ENCODE assay signal across 19 mouse cellular contexts in the genomic region with DNA sequence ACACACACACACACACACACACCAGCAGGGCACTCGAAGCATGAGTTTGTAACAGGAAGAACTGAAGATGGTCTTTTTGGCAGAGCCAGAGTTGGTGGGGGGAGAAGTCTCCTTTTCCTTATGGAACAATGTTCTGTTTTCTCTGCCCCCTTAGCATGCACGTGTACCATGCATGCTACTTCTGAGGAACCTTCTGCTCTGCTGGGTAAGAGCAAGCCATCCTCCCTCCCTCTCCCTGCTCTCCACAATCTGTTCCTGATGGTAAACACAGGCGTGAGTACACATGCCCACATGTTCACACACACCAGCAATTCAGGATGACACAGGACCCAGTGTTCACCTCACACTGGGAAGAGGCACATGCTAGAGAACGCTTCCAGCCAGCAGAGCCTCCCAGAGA. TPM values are rescaled to one million over a fixed set of nuclear protein-coding genes. Genes with fewer than 3 reads are reported as not detected.
A peak's percentile ranks its signal among the peaks of the same experiment; 100 is the strongest.
DNase-seq lines count a peak whose midpoint lies in the region; ATAC-seq and TF ChIP-seq lines count a peak whose summit lies in the region.
"Had no signal": no experiment of that assay in that cellular context is flagged by ENCODE, and none has a peak within 500 bp of the region (broad histone marks: within the 10 kb centered on the region; RNA-seq: fewer than 3 reads in every experiment).

No protein-coding gene starts in this region.

- H3K36me3 ChIP-seq in hindbrain, embryonic 12.5 days: no peaks in the 10 kb centered on the region
- no peaks in the 10 kb centered on the region for H3K36me3 ChIP-seq in hindbrain, postnatal 0 days (ENCODE audit: insufficient read depth, low read length)
- no peaks in the 10 kb centered on the region for H3K36me3 ChIP-seq in midbrain, embryonic 14.5 days (ENCODE audit: control insufficient read depth, insufficient read depth, low read length)
- H3K36me3 ChIP-seq in midbrain, embryonic 11.5 days (ENCODE audit: control insufficient read depth, insufficient read depth, low read length): peaks cover 7% of the 10 kb centered on the region
- H3K36me3 ChIP-seq in midbrain, postnatal 0 days (ENCODE audit: insufficient read depth, low read length): no peaks in the 10 kb centered on the region
- H3K36me3 ChIP-seq: limb, embryonic 13.5 days had no signal

- 0 out of 2 replicates have a peak overlapping the region, but pooled peaks have one; percentile 12 for H3K27ac ChIP-seq in hindbrain, embryonic 12.5 days
- H3K27ac ChIP-seq in hindbrain, postnatal 0 days: no peak overlapping the region
- no peak overlapping the region for H3K27ac ChIP-seq in midbrain, embryonic 14.5 days (replicated peaks; ENCODE audit: low read depth, low read length)
- no peak overlapping the region for H3K27ac ChIP-seq in midbrain, embryonic 11.5 days (ENCODE audit: low read depth, low read length)
- H3K27ac ChIP-seq in midbrain, postnatal 0 days (ENCODE audit: low read depth, low read length): no peak overlapping the region
- H3K27ac ChIP-seq: embryonic facial prominence, embryonic 10.5 days; limb, embryonic 13.5 days; liver, embryonic 14.5 days; neural tube, embryonic 12.5 days had no signal

- H3K4me1 ChIP-seq in hindbrain, embryonic 12.5 days: peaks cover 69% of the 10 kb centered on the region
- peaks cover 13% of the 10 kb centered on the region for H3K4me1 ChIP-seq in hindbrain, postnatal 0 days (ENCODE audit: insufficient read depth, low read length)
- peaks cover 48% of the 10 kb centered on the region for H3K4me1 ChIP-seq in midbrain, embryonic 14.5 days (ENCODE audit: control insufficient read depth, insufficient read depth, low read length)
- peaks cover 64% of the 10 kb centered on the region for H3K4me1 ChIP-seq in midbrain, embryonic 11.5 days (ENCODE audit: control insufficient read depth, insufficient read depth, low read length)
- 0 out of 2 replicates have a peak, but pooled peaks cover 3% of the 10 kb centered on the region for H3K4me1 ChIP-seq in midbrain, postnatal 0 days (ENCODE audit: insufficient read depth, low read length)

- H3K9me3 ChIP-seq in hindbrain, embryonic 12.5 days (replicated peaks): no peaks in the 10 kb centered on the region
- H3K9me3 ChIP-seq in hindbrain, postnatal 0 days (ENCODE audit: low read length): no peaks in the 10 kb centered on the region
- no peaks in the 10 kb centered on the region for H3K9me3 ChIP-seq in midbrain, embryonic 14.5 days (ENCODE audit: control insufficient read depth, low read length)
- H3K9me3 ChIP-seq in midbrain, embryonic 11.5 days (ENCODE audit: control insufficient read depth, low read length): no peaks in the 10 kb centered on the region
- H3K9me3 ChIP-seq in midbrain, postnatal 0 days (ENCODE audit: low read length): no peaks in the 10 kb centered on the region
- H3K9me3 ChIP-seq: embryonic facial prominence, embryonic 10.5 days; limb, embryonic 13.5 days; neural tube, embryonic 12.5 days had no signal

- DNase-seq in cerebellum, adult 18-20 months: peak; percentile 52 to 57
- DNase-seq in cerebellum, postnatal 4 days (ENCODE audit: low spot score in 2 of 2): no peak
- DNase-seq in hindbrain, postnatal 0 days (ENCODE audit: low spot score): no peak
- DNase-seq in midbrain, embryonic 14.5 days: no peak
- DNase-seq in midbrain, embryonic 11.5 days (ENCODE audit: low spot score, missing footprints): no peak
- peak; percentile 39 for DNase-seq in midbrain, postnatal 0 days (ENCODE audit: low spot score)
- no peak for DNase-seq in spleen, adult 18-20 months
- DNase-seq: gastrocnemius, postnatal 36 days; kidney, adult 8-10 months; kidney, postnatal 25 days; right cerebral cortex, postnatal 25 days; thymus, postnatal 36 days had no signal

- no peaks in the 10 kb centered on the region for H3K27me3 ChIP-seq in hindbrain, embryonic 12.5 days
- no peaks in the 10 kb centered on the region for H3K27me3 ChIP-seq in hindbrain, postnatal 0 days (ENCODE audit: insufficient read depth, low read length)
- no peaks in the 10 kb centered on the region for H3K27me3 ChIP-seq in midbrain, embryonic 14.5 days (ENCODE audit: control insufficient read depth, insufficient read depth, low read length)
- H3K27me3 ChIP-seq in midbrain, embryonic 11.5 days (ENCODE audit: control insufficient read depth, insufficient read depth, low read length): no peaks in the 10 kb centered on the region
- no peaks in the 10 kb centered on the region for H3K27me3 ChIP-seq in midbrain, postnatal 0 days (ENCODE audit: insufficient read depth, low read length)
- H3K27me3 ChIP-seq: neural tube, embryonic 12.5 days had no signal

- no peak overlapping the region for H3K4me2 ChIP-seq in hindbrain, embryonic 12.5 days (replicated peaks)
- no peak overlapping the region for H3K4me2 ChIP-seq in hindbrain, postnatal 0 days (ENCODE audit: low read depth, low read length)
- H3K4me2 ChIP-seq in midbrain, embryonic 14.5 days (ENCODE audit: low read length): no peak overlapping the region
- no peak overlapping the region for H3K4me2 ChIP-seq in midbrain, embryonic 11.5 days
- H3K4me2 ChIP-seq in midbrain, postnatal 0 days (ENCODE audit: low read depth, low read length, poor library complexity, severe bottlenecking): no peak overlapping the region
- H3K4me2 ChIP-seq: limb, embryonic 13.5 days; neural tube, embryonic 12.5 days had no signal

- ATAC-seq in hindbrain, embryonic 12.5 days (ENCODE audit: low FRiP score): no peak
- ATAC-seq in hindbrain, postnatal 0 days: no peak
- no peak for ATAC-seq in midbrain, embryonic 14.5 days (ENCODE audit: low FRiP score, low TSS enrichment)
- no peak for ATAC-seq in midbrain, embryonic 11.5 days (ENCODE audit: low FRiP score)
- no peak for ATAC-seq in midbrain, postnatal 0 days (ENCODE audit: low FRiP score)

- no peak overlapping the region for H3K9ac ChIP-seq in hindbrain, embryonic 12.5 days
- H3K9ac ChIP-seq in hindbrain, postnatal 0 days (replicated peaks; ENCODE audit: low read length): no peak overlapping the region
- H3K9ac ChIP-seq in midbrain, embryonic 14.5 days (replicated peaks; ENCODE audit: low read length): 0 out of 2 replicates have a peak overlapping the region, but pooled peaks have one; percentile 12
- no peak overlapping the region for H3K9ac ChIP-seq in midbrain, embryonic 11.5 days (ENCODE audit: low read length)
- no peak overlapping the region for H3K9ac ChIP-seq in midbrain, postnatal 0 days (replicated peaks; ENCODE audit: low read length, poor library complexity, severe bottlenecking)
- H3K9ac ChIP-seq: limb, embryonic 13.5 days; liver, embryonic 14.5 days; neural tube, embryonic 12.5 days had no signal

- H3K4me3 ChIP-seq in hindbrain, embryonic 12.5 days: no peak overlapping the region
- no peak overlapping the region for H3K4me3 ChIP-seq in hindbrain, postnatal 0 days (ENCODE audit: low read length)
- no peak overlapping the region for H3K4me3 ChIP-seq in midbrain, embryonic 14.5 days (replicated peaks; ENCODE audit: low read depth, low read length)
- H3K4me3 ChIP-seq in midbrain, embryonic 11.5 days (ENCODE audit: low read depth, low read length): no peak overlapping the region
- H3K4me3 ChIP-seq in midbrain, postnatal 0 days (ENCODE audit: low read depth, low read length): no peak overlapping the region
- H3K4me3 ChIP-seq: embryonic facial prominence, embryonic 10.5 days; limb, embryonic 13.5 days; neural tube, embryonic 12.5 days had no signal

- WGBS in hindbrain, embryonic 12.5 days: 66% methylated on average over 4 of the region's 4 CpGs
- WGBS in hindbrain, postnatal 0 days: 42% methylated on average over 4 of the region's 4 CpGs
- WGBS in midbrain, embryonic 14.5 days: 61% methylated on average over 4 of the region's 4 CpGs
- 73% methylated on average over 4 of the region's 4 CpGs for WGBS in midbrain, embryonic 11.5 days
- WGBS in midbrain, postnatal 0 days: 60% methylated on average over 4 of the region's 4 CpGs

- TF ChIP-seq CTCF in hindbrain, postnatal 0 days (IDR thresholded peaks at IDR 0.05; ENCODE audit: low read depth): no peak
- TF ChIP-seq CTCF in midbrain, postnatal 0 days (IDR thresholded peaks at IDR 0.05): no peak

RNA-seq across cellular contexts. Expression of gene Cntfr, which starts 15.7 kb away (rescaled TPM):
- polyA plus RNA-seq in hindbrain, embryonic 12.5 days (2016; fragmentation: Nextera tagmentation; extraction: Ambion mirVana): 28.8 and 35.9 TPM in 2 replicates
- total RNA-seq in hindbrain, postnatal 0 days (2014; rRNA removed): 59.3 and 61.9 TPM in 2 replicates
- 18.5 and 22.1 TPM in 2 replicates for polyA plus RNA-seq in hindbrain, postnatal 0 days (2015; fragmentation: Nextera tagmentation; extraction: Ambion mirVana)
- 23.9 and 46.8 TPM in 2 replicates for polyA plus RNA-seq in midbrain, embryonic 14.5 days (2014; fragmentation: Nextera tagmentation; extraction: Ambion mirVana)
- polyA plus RNA-seq in midbrain, embryonic 11.5 days (2014; fragmentation: Nextera tagmentation; extraction: Ambion mirVana): 25.7 and 33.8 TPM in 2 replicates
- 61.6 and 69.2 TPM in 2 replicates for total RNA-seq in midbrain, postnatal 0 days (2014; rRNA removed)
- 20.1 and 23.4 TPM in 2 replicates for polyA plus RNA-seq in midbrain, postnatal 0 days (2015; fragmentation: Nextera tagmentation; extraction: Ambion mirVana)
- total RNA-seq: CH12.LX; monocyte, adult 5-6 weeks had no signal

RNA-seq across cellular contexts. Expression of gene Il11ra1, which starts 18.6 kb away (rescaled TPM):
- polyA plus RNA-seq in hindbrain, embryonic 12.5 days (2016; fragmentation: Nextera tagmentation; extraction: Ambion mirVana): 125 and 141 TPM in 2 replicates
- 24.4 and 41.9 TPM in 2 replicates for total RNA-seq in hindbrain, postnatal 0 days (2014; rRNA removed)
- polyA plus RNA-seq in hindbrain, postnatal 0 days (2015; fragmentation: Nextera tagmentation; extraction: Ambion mirVana): 47.4 and 49.8 TPM in 2 replicates
- 28.1 and 32.1 TPM in 2 replicates for polyA plus RNA-seq in midbrain, embryonic 14.5 days (2014; fragmentation: Nextera tagmentation; extraction: Ambion mirVana)
- polyA plus RNA-seq in midbrain, embryonic 11.5 days (2014; fragmentation: Nextera tagmentation; extraction: Ambion mirVana): 55.2 and 57.9 TPM in 2 replicates
- total RNA-seq in midbrain, postnatal 0 days (2014; rRNA removed): 21.8 and 26.5 TPM in 2 replicates
- polyA plus RNA-seq in midbrain, postnatal 0 days (2015; fragmentation: Nextera tagmentation; extraction: Ambion mirVana): 28.8 and 35.3 TPM in 2 replicates

RNA-seq across cellular contexts. Expression of gene Rpp25l, which starts 32.2 kb away (rescaled TPM):
- polyA plus RNA-seq in hindbrain, embryonic 12.5 days (2016; fragmentation: Nextera tagmentation; extraction: Ambion mirVana): 55.6 and 66.5 TPM in 2 replicates
- total RNA-seq in hindbrain, postnatal 0 days (2014; rRNA removed): 35.0 and 42.2 TPM in 2 replicates
- 47.3 and 48.3 TPM in 2 replicates for polyA plus RNA-seq in hindbrain, postnatal 0 days (2015; fragmentation: Nextera tagmentation; extraction: Ambion mirVana)
- 62.2 and 64.1 TPM in 2 replicates for polyA plus RNA-seq in midbrain, embryonic 14.5 days (2014; fragmentation: Nextera tagmentation; extraction: Ambion mirVana)
- 69.3 and 85.9 TPM in 2 replicates for polyA plus RNA-seq in midbrain, embryonic 11.5 days (2014; fragmentation: Nextera tagmentation; extraction: Ambion mirVana)
- total RNA-seq in midbrain, postnatal 0 days (2014; rRNA removed): 38.3 and 39.7 TPM in 2 replicates
- 44.3 and 49.9 TPM in 2 replicates for polyA plus RNA-seq in midbrain, postnatal 0 days (2015; fragmentation: Nextera tagmentation; extraction: Ambion mirVana)

RNA-seq across cellular contexts. Expression of gene Enho, which starts 41.1 kb away (rescaled TPM):
- polyA plus RNA-seq in hindbrain, embryonic 12.5 days (2016; fragmentation: Nextera tagmentation; extraction: Ambion mirVana): 73.6 and 78.6 TPM in 2 replicates
- 179 and 205 TPM in 2 replicates for total RNA-seq in hindbrain, postnatal 0 days (2014; rRNA removed)
- 139 and 141 TPM in 2 replicates for polyA plus RNA-seq in hindbrain, postnatal 0 days (2015; fragmentation: Nextera tagmentation; extraction: Ambion mirVana)
- 121 and 154 TPM in 2 replicates for polyA plus RNA-seq in midbrain, embryonic 14.5 days (2014; fragmentation: Nextera tagmentation; extraction: Ambion mirVana)
- 30.4 and 32.9 TPM in 2 replicates for polyA plus RNA-seq in midbrain, embryonic 11.5 days (2014; fragmentation: Nextera tagmentation; extraction: Ambion mirVana)
- 167 and 217 TPM in 2 replicates for total RNA-seq in midbrain, postnatal 0 days (2014; rRNA removed)
- 146 and 157 TPM in 2 replicates for polyA plus RNA-seq in midbrain, postnatal 0 days (2015; fragmentation: Nextera tagmentation; extraction: Ambion mirVana)
- total RNA-seq: monocyte, adult 5-6 weeks had no signal

RNA-seq across cellular contexts. Expression of gene Dctn3, which starts 41.8 kb away (rescaled TPM):
- 191 and 199 TPM in 2 replicates for polyA plus RNA-seq in hindbrain, embryonic 12.5 days (2016; fragmentation: Nextera tagmentation; extraction: Ambion mirVana)
- 145 and 147 TPM in 2 replicates for total RNA-seq in hindbrain, postnatal 0 days (2014; rRNA removed)
- 306 and 316 TPM in 2 replicates for polyA plus RNA-seq in hindbrain, postnatal 0 days (2015; fragmentation: Nextera tagmentation; extraction: Ambion mirVana)
- 249 and 299 TPM in 2 replicates for polyA plus RNA-seq in midbrain, embryonic 14.5 days (2014; fragmentation: Nextera tagmentation; extraction: Ambion mirVana)
- polyA plus RNA-seq in midbrain, embryonic 11.5 days (2014; fragmentation: Nextera tagmentation; extraction: Ambion mirVana): 154 and 155 TPM in 2 replicates
- total RNA-seq in midbrain, postnatal 0 days (2014; rRNA removed): 122 and 150 TPM in 2 replicates
- 308 and 345 TPM in 2 replicates for polyA plus RNA-seq in midbrain, postnatal 0 days (2015; fragmentation: Nextera tagmentation; extraction: Ambion mirVana)

Comparison
In these comparisons a context has a peak if more than half of its experiments do, and no peak if none do; other contexts are left out.
1. DNase-seq: peak in cerebellum, adult 18-20 months (2 of 2) and midbrain, postnatal 0 days (single experiment); none in cerebellum, postnatal 4 days (0 of 2), hindbrain, postnatal 0 days (single experiment), midbrain, embryonic 14.5 days (single experiment), midbrain, embryonic 11.5 days (single experiment) and spleen, adult 18-20 months (0 of 2).